Mouse (Mus musculus) heart, adult 2 months (tissue): ENCODE data around the gene Vmn1r86. TPM values are rescaled to one million over a fixed set of nuclear protein-coding genes. Genes with fewer than 3 reads are reported as not detected.
"Not testable (repeated sequence)": the region's sequence is repeated elsewhere in the genome, so short reads cannot be mapped to it uniquely, and the experiment has no call there.

ENCODE experiments used
- DNase-seq, 2 experiments: peaks; one replicate each; pipeline ENCODE4 v3.0.0; 2021
- H3K27ac ChIP-seq: fragments of 200-600 bp; 2 replicates; pipeline ENCODE4 v1.8.1; 2022
- H3K27me3 ChIP-seq: fragments of 200-500 bp; 2 replicates; pipeline ENCODE4 v1.6.1; 2012; ENCODE audit warnings: mild to moderate bottlenecking, low read length, inconsistent platforms, mixed read lengths; ENCODE audit not compliant: control insufficient read depth, insufficient read depth
- H3K36me3 ChIP-seq: fragments of 200-500 bp; 2 replicates; pipeline ENCODE4 v1.6.1; 2012; ENCODE audit warnings: low read length, inconsistent platforms; ENCODE audit not compliant: control insufficient read depth, insufficient read depth
- H3K4me1 ChIP-seq: fragments of 200-500 bp; 2 replicates; pipeline ENCODE4 v1.6.1; 2011; ENCODE audit warnings: low read length; ENCODE audit not compliant: control insufficient read depth, insufficient read depth
- H3K4me3 ChIP-seq: fragments of 200-600 bp; 2 replicates; pipeline ENCODE4 v1.8.1; 2022
- H3K79me2 ChIP-seq: fragments of 200-500 bp; replicated peaks from 2 replicates; pipeline ENCODE4 v1.6.1; 2012; ENCODE audit warnings: mild to moderate bottlenecking, inconsistent platforms, low read length, moderate library complexity, mixed read lengths; ENCODE audit not compliant: control insufficient read depth, insufficient read depth
- H3K9ac ChIP-seq: fragments of 200-500 bp; 2 replicates; pipeline ENCODE4 v1.6.1; 2012; ENCODE audit warnings: low read depth, mild to moderate bottlenecking, control low read depth, inconsistent platforms, low read length, mixed read lengths
- CTCF ChIP-seq: fragments of 200-600 bp; IDR thresholded peaks from 2 replicates; pipeline ENCODE4 v1.8.1; 2022; ENCODE audit warnings: antibody characterized with exemption, mild to moderate bottlenecking, moderate library complexity
- EP300 ChIP-seq: fragments of 200-500 bp; IDR thresholded peaks from 2 replicates; pipeline ENCODE4 v1.6.1; 2011; ENCODE audit warnings: low read depth, low read length, control low read depth; ENCODE audit not compliant: insufficient read depth
- POLR2A ChIP-seq: fragments of 200-500 bp; IDR thresholded peaks from 2 replicates; pipeline ENCODE4 v1.6.1; 2011; ENCODE audit warnings: mild to moderate bottlenecking, low read depth, low read length, control low read depth; ENCODE audit not compliant: insufficient read depth
- WGBS: fragments of 180-500 bp; shearing (Covaris S2); methylation state at CpG from one replicate; pipeline ENCODE4 v1.1.7; 2018; 5-methylcytosine and 5-hydroxymethylcytosine counted together
- intact Hi-C: fragments of 180-260 bp; cut with DNase I; formaldehyde crosslinking; loops from one replicate; pipeline ENCODE4 v1.15.1; 2025
- polyA plus RNA-seq: library from polyadenylated mRNA; depleted of rRNA; stranded (reverse); fragments of >200 nt; gene quantifications from 2 replicates; pipeline ENCODE4 v1.2.3, GENCODE M21; 2012
- total RNA-seq, 2 experiments: library from RNA; stranded (reverse); gene quantifications; 2 replicates each; pipeline ENCODE4 v1.2.3; 2021

Vmn1r86 gene
- total and polyA plus RNA-seq, 3 experiments, result not detected

DNA sequence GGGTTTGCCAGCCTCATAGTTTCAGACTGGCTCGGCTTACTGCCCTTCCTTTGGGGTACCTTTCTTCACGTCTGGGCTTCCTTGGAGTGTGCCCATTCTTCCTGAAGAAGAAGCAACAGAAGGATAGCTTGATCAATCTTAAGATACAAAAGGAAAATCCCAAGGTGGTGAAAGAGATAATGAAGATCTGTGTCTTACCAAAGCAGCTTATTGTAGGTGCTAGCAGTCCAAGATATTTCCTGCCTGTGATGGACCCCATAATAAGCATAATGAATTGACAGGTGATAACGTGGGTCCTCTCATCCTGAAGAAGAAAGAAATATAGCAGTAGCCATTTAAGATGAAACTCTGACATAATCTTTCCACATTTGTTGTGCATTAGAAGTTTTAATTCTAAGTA is 24.6 kb downstream of the Vmn1r86 start, which contains the start of gene Vmn1r85:
Vmn1r85 (minus strand) TSS at position 101 of the 400 bp plus-strand sequence.
- intact Hi-C loops, result no loop called here
- Histone ChIP-seq H3K36me3 (no peaks in the 10 kb centered on the region), H3K4me3 (no peak within 1 kb of the TSS), H3K4me1 (no peaks in the 10 kb centered on the region), H3K27ac (no peak within 1 kb of the TSS), H3K27me3 (no peaks in the 10 kb centered on the region), H3K79me2 (no peaks in the 10 kb centered on the region), H3K9ac (no peak within 1 kb of the TSS)
- 41% methylated on average over 3 of the region's 3 CpGs for WGBS
- TF ChIP-seq CTCF, result no peak
- no peak for TF ChIP-seq EP300
- no peak for TF ChIP-seq POLR2A
- no peak for DNase-seq

DNA sequence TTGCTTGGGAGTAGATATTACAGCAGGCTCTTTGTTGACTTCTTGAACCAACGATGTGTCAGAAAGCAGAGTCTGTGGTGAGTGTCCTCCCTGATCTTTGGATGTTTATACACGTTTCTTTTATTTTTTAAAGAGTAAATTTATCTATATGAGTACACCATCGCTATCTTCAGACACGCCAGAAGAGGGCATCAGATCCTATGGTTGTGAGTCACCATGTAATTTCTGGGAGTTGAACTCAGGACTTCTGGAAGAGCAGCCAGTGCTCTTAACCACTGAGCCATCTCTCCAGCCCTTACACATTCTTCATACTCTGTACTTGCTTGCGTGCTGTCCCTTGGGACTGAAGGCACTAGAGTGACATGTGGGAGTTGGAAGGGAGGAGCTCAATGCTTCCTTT is 47.4 kb downstream of the Vmn1r86 start:
- H3K79me2 ChIP-seq, result no peaks in the 10 kb centered on the region
- no peaks in the 10 kb centered on the region for H3K4me1 ChIP-seq
- WGBS, result 49% methylated on average over 5 of the region's 5 CpGs
- H3K27me3 ChIP-seq, result no peaks in the 10 kb centered on the region
- TF ChIP-seq CTCF (no peak), EP300 (no peak), POLR2A (no peak)
- H3K36me3 ChIP-seq, result no peaks in the 10 kb centered on the region
- no peak overlapping the region for H3K27ac ChIP-seq
- intact Hi-C loops, result no loop called here
- no peak overlapping the region for H3K4me3 ChIP-seq
- DNase-seq, result no peak
- H3K9ac ChIP-seq, result no peak overlapping the region

DNA sequence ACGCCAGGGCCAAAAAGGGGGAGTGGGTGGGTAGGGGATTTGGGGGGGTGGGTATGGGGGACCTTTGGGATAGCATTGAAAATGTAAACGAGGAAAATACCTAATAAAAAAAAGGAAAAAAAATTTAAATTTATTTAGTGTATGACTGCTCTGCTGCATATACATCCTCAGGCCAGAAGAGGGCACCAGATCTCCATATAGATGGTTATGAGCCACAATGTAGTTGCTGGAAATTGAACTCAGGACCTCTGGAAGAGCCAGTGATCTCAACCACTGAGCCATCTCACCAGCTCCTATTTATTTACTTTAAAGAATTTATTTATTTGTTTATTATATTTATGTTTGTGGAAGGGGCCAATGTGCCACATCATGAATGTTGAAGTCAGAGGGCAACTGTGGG is 56.3 kb downstream of the Vmn1r86 start:
- H3K27me3 ChIP-seq, intact Hi-C loops, H3K36me3 ChIP-seq, H3K79me2 ChIP-seq, H3K4me1 ChIP-seq, H3K27ac ChIP-seq, H3K9ac ChIP-seq, H3K4me3 ChIP-seq, DNase-seq: not testable (repeated sequence)
- 52% methylated on average over 2 of the region's 2 CpGs for WGBS
- peak; percentile 61 for TF ChIP-seq CTCF

DNA sequence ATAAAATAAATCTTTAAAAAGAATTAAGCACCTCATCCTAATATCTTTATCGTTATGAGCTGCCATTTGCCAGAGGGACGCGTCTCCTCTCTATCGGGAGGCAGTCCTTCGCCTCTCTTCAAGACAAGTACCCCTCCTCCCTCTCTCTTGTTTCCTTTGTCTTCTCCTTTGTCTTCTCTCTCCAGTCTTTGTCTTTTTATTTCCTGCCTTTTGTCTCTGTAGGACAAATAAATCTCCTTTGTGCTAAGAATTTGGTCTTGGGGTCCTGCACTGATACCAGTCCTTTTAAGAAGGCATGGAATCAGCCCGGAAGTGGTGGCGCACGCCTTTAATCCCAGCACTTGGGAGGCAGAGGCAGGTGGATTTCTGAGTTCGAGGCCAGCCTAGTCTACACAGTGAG is 60.2 kb downstream of the Vmn1r86 start:
- Histone ChIP-seq H3K27ac (no peak overlapping the region), H3K27me3 (no peaks in the 10 kb centered on the region), H3K9ac (no peak overlapping the region), H3K79me2 (no peaks in the 10 kb centered on the region), H3K4me3 (no peak overlapping the region), H3K36me3 (no peaks in the 10 kb centered on the region), H3K4me1 (no peaks in the 10 kb centered on the region)
- intact Hi-C loops, result no loop called here
- WGBS, result 80% methylated on average over 9 of the region's 9 CpGs
- DNase-seq, result no peak
- TF ChIP-seq POLR2A (no peak), EP300 (no peak), CTCF (no peak)

DNA sequence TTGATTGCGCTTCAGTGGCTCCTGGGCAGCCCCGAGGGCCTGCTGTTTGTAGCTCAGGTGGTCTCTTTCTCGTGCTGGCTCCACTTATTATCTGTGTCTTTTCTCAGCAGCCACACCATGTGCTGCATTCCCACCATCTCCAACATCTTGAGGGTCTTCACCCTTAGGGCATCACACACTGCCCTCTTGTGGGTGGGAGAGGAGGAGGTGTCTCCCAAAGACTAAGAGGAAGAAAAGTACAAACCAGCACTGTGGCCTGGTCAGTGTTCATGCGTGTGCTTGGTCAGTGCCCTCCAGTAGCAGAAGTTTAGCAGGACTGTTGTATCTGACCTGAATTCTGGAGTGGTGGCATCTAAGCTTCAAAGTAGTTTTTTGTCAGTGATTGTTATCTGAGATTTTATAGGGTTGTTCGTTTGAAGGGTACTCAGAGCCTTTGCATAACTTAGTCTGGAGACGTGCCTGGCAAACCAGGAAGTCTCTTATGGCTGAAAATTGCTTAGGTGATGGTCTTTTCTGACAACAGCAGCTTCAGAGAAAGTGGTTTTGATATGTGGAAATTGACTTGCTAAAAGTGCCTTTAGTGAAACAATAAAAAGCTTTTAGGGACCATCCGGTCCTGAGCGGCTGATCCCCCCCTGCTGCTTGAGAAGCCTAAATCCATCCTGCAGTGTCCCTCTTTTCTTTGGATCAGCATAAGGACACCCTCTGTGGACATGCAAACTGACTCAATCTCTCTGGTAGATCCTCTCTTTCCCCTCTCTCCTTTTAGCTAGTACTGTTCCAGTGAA is 62.6 kb downstream of the Vmn1r86 start:
- no peak overlapping the region for H3K27ac ChIP-seq
- 63% methylated on average over 8 of the region's 8 CpGs for WGBS
- intact Hi-C loops, result no loop called here

DNA sequence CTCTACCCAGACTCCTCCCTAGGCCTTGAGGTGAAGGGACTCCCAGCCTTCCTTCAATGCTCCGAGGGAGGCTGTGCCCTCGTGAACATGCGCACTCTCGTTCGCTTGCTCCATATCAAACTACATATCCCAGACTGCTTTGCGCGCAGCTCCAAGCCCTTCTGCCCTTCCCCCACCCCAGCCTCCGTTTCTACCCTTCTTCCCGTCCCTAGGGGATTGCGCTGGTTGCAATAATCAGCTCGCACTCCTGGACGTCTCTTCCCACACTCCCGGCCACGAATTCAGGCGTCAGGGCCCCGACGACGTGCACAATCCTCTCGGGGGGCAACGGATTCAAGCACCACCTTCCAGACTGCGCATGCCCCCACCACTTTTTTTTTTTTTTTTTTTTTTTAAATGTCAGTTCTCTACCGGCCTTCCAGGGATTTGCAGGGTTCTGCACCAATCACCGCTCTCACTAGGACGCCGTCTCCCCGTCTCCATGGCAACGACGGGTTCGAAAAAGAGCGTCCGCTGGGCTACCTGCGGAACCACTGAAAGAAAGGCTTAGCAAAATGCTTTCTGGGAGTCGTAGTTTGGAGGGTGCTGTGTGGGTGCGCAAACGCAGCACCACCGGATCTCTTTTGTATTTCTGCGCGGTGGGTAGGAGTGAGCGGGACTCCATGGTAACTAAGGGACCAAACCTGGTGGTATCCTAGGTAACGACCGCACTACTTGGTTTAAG is 65.3 kb downstream of the Vmn1r86 start, which contains the start of gene Mzf1:
Mzf1 (minus strand) TSS at position 478 of the 724 bp plus-strand sequence.
- H3K9ac ChIP-seq, result peak within 1 kb of the TSS; percentile 63
- intact Hi-C loops, result loop anchor here (2.0 to 5.0 kb wide), 5 partner anchors 16 to 223 kb away; partner anchors contain the start of genes Lig1, Ube2m, Zfp110 and Zfp128

More for the DNA sequence above, 62.6 kb downstream of the Vmn1r86 start:
- Histone ChIP-seq H3K27me3 (no peaks in the 10 kb centered on the region), H3K9ac (no peak overlapping the region), H3K4me3 (no peak overlapping the region), H3K36me3 (no peaks in the 10 kb centered on the region), H3K79me2 (no peaks in the 10 kb centered on the region), H3K4me1 (no peaks in the 10 kb centered on the region)
- TF ChIP-seq EP300 (no peak), CTCF (peak; percentile 21; the same call in 1 of the 2 replicates)
- no peak for DNase-seq

More for the DNA sequence above, 65.3 kb downstream of the Vmn1r86 start, which contains the start of gene Mzf1:
- TF ChIP-seq CTCF, result no peak
- TF ChIP-seq POLR2A, result peak; percentile 90
- TF ChIP-seq EP300, result peak; percentile 76; the same call in 1 of the 2 replicates
- peak; percentile 90 to 93 for DNase-seq
- H3K27ac ChIP-seq, result peak within 1 kb of the TSS; percentile 89
- under 1% methylated on average over 41 of the region's 41 CpGs for WGBS
- H3K4me1 ChIP-seq, result no peaks in the 10 kb centered on the region
- no peaks in the 10 kb centered on the region for H3K79me2 ChIP-seq
- no peaks in the 10 kb centered on the region for H3K36me3 ChIP-seq
- H3K27me3 ChIP-seq, result no peaks in the 10 kb centered on the region
- peak within 1 kb of the TSS; percentile 59 for H3K4me3 ChIP-seq
